In genomic region chr10:51678251-51678639, GRCm38 (mm10) we compare ENCODE assay signal across 8 mouse cellular contexts. TPM values are rescaled to one million over a fixed set of nuclear protein-coding genes. Genes with fewer than 3 reads are reported as not detected.
A peak's percentile ranks its signal among the peaks of the same experiment; 100 is the strongest.
DNase-seq lines count a peak whose midpoint lies in the region; ATAC-seq lines count a peak whose summit lies in the region.

No protein-coding gene starts in this region.

- H3K9me3 ChIP-seq in forebrain, embryonic 14.5 days (replicated peaks; ENCODE audit: control insufficient read depth, low read length) = no peaks in the 10 kb centered on the region
- H3K9me3 ChIP-seq in liver, embryonic 12.5 days (replicated peaks) = no peaks in the 10 kb centered on the region
- H3K9me3 ChIP-seq in stomach, embryonic 16.5 days (replicated peaks; ENCODE audit: control insufficient read depth, low read length) = no peaks in the 10 kb centered on the region

- H3K27ac ChIP-seq in forebrain, embryonic 14.5 days (ENCODE audit: low read depth, low read length) = no peak overlapping the region
- H3K27ac ChIP-seq in liver, embryonic 12.5 days = no peak overlapping the region
- no peak overlapping the region for H3K27ac ChIP-seq in stomach, embryonic 16.5 days (ENCODE audit: low read length)

- no peaks in the 10 kb centered on the region for H3K36me3 ChIP-seq in forebrain, embryonic 14.5 days (ENCODE audit: control insufficient read depth, insufficient read depth, low read length)
- H3K36me3 ChIP-seq in liver, embryonic 12.5 days = no peaks in the 10 kb centered on the region
- H3K36me3 ChIP-seq in stomach, embryonic 16.5 days (ENCODE audit: control insufficient read depth, insufficient read depth, low read length) = no peaks in the 10 kb centered on the region

- peak; percentile 16; the same call in 1 of the 2 replicates for ATAC-seq in forebrain, embryonic 14.5 days
- no peak for ATAC-seq in liver, embryonic 12.5 days
- ATAC-seq in stomach, embryonic 16.5 days (ENCODE audit: insufficient read depth, low FRiP score) = no peak
- ATAC-seq in megakaryocyte-erythroid progenitor cell, adult 5-6 weeks (replicated peaks; ENCODE audit: low FRiP score, low TSS enrichment, poor library complexity, severe bottlenecking) = no peak

- H3K4me3 ChIP-seq in forebrain, embryonic 14.5 days (ENCODE audit: low read depth, low read length) = peak overlapping the region; percentile 43
- H3K4me3 ChIP-seq in liver, embryonic 12.5 days = no peak overlapping the region
- H3K4me3 ChIP-seq in stomach, embryonic 16.5 days (replicated peaks; ENCODE audit: low read length) = peak overlapping the region; percentile 49

- peak; percentile 4 for DNase-seq in right cerebral cortex, postnatal 25 days
- no peak for DNase-seq in right cerebral cortex, adult 2 months (ENCODE audit: low spot score in 2 of 2)
- no peak for DNase-seq in forebrain, embryonic 14.5 days (ENCODE audit: low spot score)
- DNase-seq in thymus, postnatal 14 days = no peak
- no peak for DNase-seq in layer of hippocampus, adult 11-12 months (ENCODE audit: low spot score)

- WGBS in forebrain, embryonic 14.5 days = 19% methylated on average over 10 of the region's 10 CpGs
- 9% methylated on average over 10 of the region's 10 CpGs for WGBS in liver, embryonic 12.5 days (ENCODE audit: insufficient replicate concordance)
- 4% methylated on average over 10 of the region's 10 CpGs for WGBS in stomach, embryonic 16.5 days

- no peak overlapping the region for H3K9ac ChIP-seq in forebrain, embryonic 14.5 days (ENCODE audit: low read length)
- H3K9ac ChIP-seq in liver, embryonic 12.5 days = no peak overlapping the region
- no peak overlapping the region for H3K9ac ChIP-seq in stomach, embryonic 16.5 days (ENCODE audit: low read length)

- H3K27me3 ChIP-seq in forebrain, embryonic 14.5 days (replicated peaks; ENCODE audit: control insufficient read depth, insufficient read depth, low read length) = peaks cover 12% of the 10 kb centered on the region; the same call in 1 of the 2 replicates
- peaks cover 29% of the 10 kb centered on the region for H3K27me3 ChIP-seq in liver, embryonic 12.5 days (replicated peaks)
- peaks cover 4% of the 10 kb centered on the region for H3K27me3 ChIP-seq in stomach, embryonic 16.5 days (ENCODE audit: control insufficient read depth, insufficient read depth, low read length)

- peak overlapping the region; percentile 97 for H3K4me2 ChIP-seq in forebrain, embryonic 14.5 days (ENCODE audit: low read length)
- H3K4me2 ChIP-seq in liver, embryonic 12.5 days = peak overlapping the region; percentile 61
- H3K4me2 ChIP-seq in stomach, embryonic 16.5 days (ENCODE audit: low read depth, low read length) = peak overlapping the region; percentile 83

- H3K4me1 ChIP-seq in forebrain, embryonic 14.5 days (ENCODE audit: control insufficient read depth, insufficient read depth, low read length) = no peaks in the 10 kb centered on the region
- no peaks in the 10 kb centered on the region for H3K4me1 ChIP-seq in liver, embryonic 12.5 days
- H3K4me1 ChIP-seq in stomach, embryonic 16.5 days (ENCODE audit: control insufficient read depth, insufficient read depth, low read length) = no peaks in the 10 kb centered on the region

RNA-seq across cellular contexts. Expression of gene Rfx6, which starts 0.7 kb away (rescaled TPM):
- not detected in 2 replicates for polyA plus RNA-seq in forebrain, embryonic 14.5 days (2014; fragmentation: Nextera tagmentation; extraction: Ambion mirVana)
- polyA plus RNA-seq in liver, embryonic 12.5 days (2016; fragmentation: Nextera tagmentation; extraction: Ambion mirVana) = 0.04 and 0.20 TPM in 2 replicates
- 1.0 and 1.3 TPM in 2 replicates for polyA plus RNA-seq in stomach, embryonic 16.5 days (2015; fragmentation: Nextera tagmentation; extraction: Ambion mirVana)
- not detected in 2 replicates for total RNA-seq in megakaryocyte-erythroid progenitor cell, adult 5-6 weeks (2014; fragmentation: Nextera tagmentation)
- total RNA-seq in megakaryocyte-erythroid progenitor cell, adult 5-6 weeks (2017) = not detected in 2 replicates

RNA-seq across cellular contexts. Expression of gene Gprc6a, which starts 47.0 kb away (rescaled TPM):
- 0.12 TPM in 1 of 2 replicates, not detected in the other for polyA plus RNA-seq in forebrain, embryonic 14.5 days (2014; fragmentation: Nextera tagmentation; extraction: Ambion mirVana)
- 0.10 TPM in 1 of 2 replicates, not detected in the other for polyA plus RNA-seq in liver, embryonic 12.5 days (2016; fragmentation: Nextera tagmentation; extraction: Ambion mirVana)
- 0.06 TPM in 1 of 2 replicates, not detected in the other for polyA plus RNA-seq in stomach, embryonic 16.5 days (2015; fragmentation: Nextera tagmentation; extraction: Ambion mirVana)
- not detected in 2 replicates for total RNA-seq in megakaryocyte-erythroid progenitor cell, adult 5-6 weeks (2014; fragmentation: Nextera tagmentation)
- total RNA-seq in megakaryocyte-erythroid progenitor cell, adult 5-6 weeks (2017) = not detected in 2 replicates
